Mouse (Mus musculus) limb, embryonic 12.5 days (tissue): Measurements from ENCODE around the gene Slc16a3. TPM values are rescaled to one million over a fixed set of nuclear protein-coding genes. Genes with fewer than 3 reads are reported as not detected.

ENCODE experiments used
- ATAC-seq: fragments of 200-750 bp; cut with Nextera tagmentation; 2 replicates; pipeline ENCODE4 v1.8.0; 2017; ENCODE audit warnings: low read depth, moderate TSS enrichment; ENCODE audit not compliant: insufficient number of reproducible peaks, insufficient read depth, low FRiP score, low TSS enrichment
- H3K27ac ChIP-seq: fragments of 300-500 bp; sonication (generic); 2 replicates; pipeline ENCODE4 v1.5.1; 2016; ENCODE audit warnings: mild to moderate bottlenecking, moderate library complexity
- H3K27me3 ChIP-seq: fragments of 300-500 bp; sonication (generic); 2 replicates; pipeline ENCODE4 v1.6.1; 2016; ENCODE audit warnings: mild to moderate bottlenecking, moderate library complexity
- H3K36me3 ChIP-seq: fragments of 300-500 bp; sonication (generic); 2 replicates; pipeline ENCODE4 v1.6.1; 2016; ENCODE audit warnings: mild to moderate bottlenecking, moderate library complexity
- H3K4me1 ChIP-seq: fragments of 300-500 bp; sonication (generic); replicated peaks from 2 replicates; pipeline ENCODE4 v1.6.1; 2016
- H3K4me2 ChIP-seq: fragments of 300-500 bp; sonication (generic); 2 replicates; pipeline ENCODE4 v1.6.1; 2016; ENCODE audit warnings: mild to moderate bottlenecking, moderate library complexity
- H3K4me3 ChIP-seq: fragments of 300-500 bp; sonication (generic); replicated peaks from 2 replicates; pipeline ENCODE4 v1.5.1; 2016; ENCODE audit warnings: mild to moderate bottlenecking
- H3K9ac ChIP-seq: fragments of 300-500 bp; sonication (generic); replicated peaks from 2 replicates; pipeline ENCODE4 v1.6.1; 2016; ENCODE audit warnings: mild to moderate bottlenecking, moderate library complexity
- H3K9me3 ChIP-seq: fragments of 300-500 bp; sonication (generic); 2 replicates; pipeline ENCODE4 v1.6.1; 2016; ENCODE audit warnings: mild to moderate bottlenecking, moderate library complexity
- WGBS: fragments of 180-500 bp; shearing (Covaris S2); methylation state at CpG from one replicate; pipeline ENCODE4 v1.1.7; 2016; 5-methylcytosine and 5-hydroxymethylcytosine counted together
- polyA plus RNA-seq: library from polyadenylated mRNA; unstranded; fragments of >200 nt; fragmentation: Nextera tagmentation; extraction: Ambion mirVana; gene quantifications from 2 replicates; pipeline ENCODE4 v1.2.1, GENCODE M21; 2016

Gene Slc16a3
- polyA plus RNA-seq, 1 experiment from 2014 or later = 77.0 TPM

GRCm38 (mm10) chr11:120959564-120959963, 11.3 kb downstream of the Slc16a3 start:
- H3K27ac ChIP-seq = no peak overlapping the region
- no peak overlapping the region for H3K9ac ChIP-seq
- 67% methylated on average over 3 of the region's 3 CpGs for WGBS
- ATAC-seq = no peak
- peaks cover 15% of the 10 kb centered on the region; the same call in 1 of the 2 replicates for H3K4me1 ChIP-seq
- H3K36me3 ChIP-seq = peaks cover 98% of the 10 kb centered on the region
- no peaks in the 10 kb centered on the region for H3K27me3 ChIP-seq
- H3K9me3 ChIP-seq = no peaks in the 10 kb centered on the region
- no peak overlapping the region for H3K4me3 ChIP-seq
- no peak overlapping the region for H3K4me2 ChIP-seq

- Histone ChIP-seq H3K27me3 (no peaks in the 10 kb centered on the region), H3K27ac (no peak overlapping the region), H3K9me3 (no peaks in the 10 kb centered on the region), H3K9ac (no peak overlapping the region), H3K4me1 (peaks cover 15% of the 10 kb centered on the region), H3K36me3 (peaks cover 99% of the 10 kb centered on the region), H3K4me2 (no peak overlapping the region), H3K4me3 (no peak overlapping the region)
- no peak for ATAC-seq
- 63% methylated on average over 1 of the region's 1 CpGs for WGBS
Measured at GRCm38 (mm10) chr11:120960248-120960647, 12.0 kb downstream of the Slc16a3 start.

DNA sequence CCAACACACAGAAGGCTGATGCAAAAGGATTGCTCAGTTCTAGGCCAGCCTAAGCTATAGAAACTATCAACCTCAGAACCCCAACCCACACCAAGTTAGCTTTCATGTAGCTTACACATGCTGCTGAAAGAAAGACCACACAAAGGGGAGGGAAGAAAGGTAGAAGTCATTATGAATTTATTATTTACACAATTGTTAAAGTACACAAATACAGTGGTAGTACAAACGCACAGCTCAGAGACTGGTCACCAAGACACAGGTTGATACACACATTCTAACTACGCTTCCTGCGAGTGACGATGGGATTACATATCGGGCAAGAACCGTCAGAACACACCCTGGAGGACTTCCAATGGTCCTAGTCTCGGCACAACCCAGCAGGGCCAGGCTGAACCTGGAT, 13.3 kb downstream of the Slc16a3 start:
- no peak overlapping the region for H3K4me3 ChIP-seq
- peaks cover 24% of the 10 kb centered on the region for H3K4me1 ChIP-seq
- no peak overlapping the region for H3K4me2 ChIP-seq
- 88% methylated on average over 7 of the region's 7 CpGs for WGBS
- no peaks in the 10 kb centered on the region for H3K27me3 ChIP-seq
- H3K36me3 ChIP-seq = peaks cover 100% of the 10 kb centered on the region
- ATAC-seq = no peak
- H3K9ac ChIP-seq = no peak overlapping the region
- H3K27ac ChIP-seq = no peak overlapping the region
- no peaks in the 10 kb centered on the region for H3K9me3 ChIP-seq

DNA sequence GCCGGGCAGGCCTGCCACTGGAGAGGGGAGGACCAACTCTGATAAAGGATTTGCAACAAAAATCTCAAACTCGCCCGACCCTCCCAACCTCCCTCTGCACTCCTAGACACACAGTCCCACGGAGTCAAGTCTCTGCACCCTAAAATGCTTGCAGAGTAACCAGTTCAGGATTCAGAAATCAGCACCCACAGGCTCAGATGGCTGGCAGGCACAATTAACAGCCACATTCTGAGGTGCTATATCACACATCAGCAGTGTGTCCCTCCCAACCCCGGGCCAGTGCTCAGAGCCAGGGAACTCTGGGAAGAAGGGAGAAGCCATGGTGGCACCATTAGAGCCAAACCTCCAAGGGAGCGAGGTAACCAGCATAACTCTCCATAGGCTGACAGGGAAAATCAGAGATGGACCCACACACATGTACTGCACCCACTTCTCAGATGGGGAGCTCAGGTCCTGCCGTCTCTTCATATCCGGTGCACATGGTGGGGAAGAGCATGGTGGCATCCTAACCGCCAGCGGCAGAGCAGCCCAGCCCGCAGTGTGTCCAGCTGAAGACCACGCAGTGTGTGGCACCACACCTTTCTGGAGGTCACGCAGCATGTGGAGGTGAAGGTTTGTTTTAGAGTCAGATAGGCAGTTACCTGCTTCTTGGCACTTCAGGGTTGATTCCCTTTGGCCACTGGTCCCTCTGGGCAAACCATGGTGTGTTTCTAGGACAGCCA, 13.9 kb downstream of the Slc16a3 start:
- Histone ChIP-seq H3K36me3 (peaks cover 100% of the 10 kb centered on the region), H3K4me1 (peaks cover 24% of the 10 kb centered on the region), H3K4me2 (no peak overlapping the region), H3K9ac (no peak overlapping the region), H3K9me3 (no peaks in the 10 kb centered on the region), H3K27me3 (no peaks in the 10 kb centered on the region), H3K27ac (no peak overlapping the region), H3K4me3 (no peak overlapping the region)
- WGBS = 91% methylated on average over 13 of the region's 13 CpGs
- no peak for ATAC-seq

GRCm38 (mm10) chr11:120962909-120963308, 14.6 kb downstream of the Slc16a3 start:
- Histone ChIP-seq H3K27me3 (no peaks in the 10 kb centered on the region), H3K9ac (no peak overlapping the region), H3K4me2 (no peak overlapping the region), H3K27ac (no peak overlapping the region), H3K9me3 (no peaks in the 10 kb centered on the region), H3K4me3 (no peak overlapping the region), H3K36me3 (peaks cover 100% of the 10 kb centered on the region), H3K4me1 (peaks cover 20% of the 10 kb centered on the region)
- 89% methylated on average over 7 of the region's 7 CpGs for WGBS
- ATAC-seq = no peak

- no peak overlapping the region for H3K4me3 ChIP-seq
- H3K27ac ChIP-seq = peak overlapping the region; percentile 17; the same call in 1 of the 2 replicates
- no peak for ATAC-seq
- peaks cover 100% of the 10 kb centered on the region for H3K36me3 ChIP-seq
- no peaks in the 10 kb centered on the region for H3K9me3 ChIP-seq
- WGBS = 89% methylated on average over 10 of the region's 10 CpGs
- H3K9ac ChIP-seq = no peak overlapping the region
- peaks cover 9% of the 10 kb centered on the region for H3K4me1 ChIP-seq
- H3K27me3 ChIP-seq = no peaks in the 10 kb centered on the region
- no peak overlapping the region for H3K4me2 ChIP-seq
Measured at GRCm38 (mm10) chr11:120964195-120965157, 16.2 kb downstream of the Slc16a3 start.

- 80% methylated on average over 4 of the region's 4 CpGs for WGBS
- no peak overlapping the region for H3K4me2 ChIP-seq
- H3K27me3 ChIP-seq = no peaks in the 10 kb centered on the region
- no peak overlapping the region for H3K27ac ChIP-seq
- peaks cover 100% of the 10 kb centered on the region for H3K36me3 ChIP-seq
- no peak for ATAC-seq
- H3K4me3 ChIP-seq = no peak overlapping the region
- peaks cover 9% of the 10 kb centered on the region for H3K4me1 ChIP-seq
- H3K9ac ChIP-seq = no peak overlapping the region
- H3K9me3 ChIP-seq = no peaks in the 10 kb centered on the region
Measured at GRCm38 (mm10) chr11:120965587-120965986, 17.3 kb downstream of the Slc16a3 start.

DNA sequence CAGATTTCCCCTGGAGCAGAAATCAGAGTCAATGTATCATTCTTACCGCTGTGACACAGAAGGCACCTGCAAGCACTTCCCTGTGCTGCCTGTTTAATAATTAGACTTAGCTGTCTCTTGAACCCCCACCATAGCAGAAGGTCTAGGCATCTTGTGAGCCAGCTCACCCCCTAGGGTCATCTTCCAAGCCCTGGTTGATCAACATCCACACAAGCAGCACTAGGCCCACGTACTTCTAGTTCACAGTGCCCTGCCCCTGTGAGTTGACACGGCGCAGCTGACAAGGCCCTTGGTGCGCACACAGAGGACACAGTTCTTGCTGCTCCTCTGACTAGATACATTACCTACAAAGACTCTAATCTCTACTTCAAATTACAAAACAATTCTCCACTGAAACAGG, 21.5 kb downstream of the Slc16a3 start:
- 95% methylated on average over 5 of the region's 5 CpGs for WGBS
- no peak for ATAC-seq
- no peak overlapping the region for H3K4me2 ChIP-seq
- H3K27ac ChIP-seq = no peak overlapping the region
- H3K4me1 ChIP-seq = peaks cover 9% of the 10 kb centered on the region
- H3K4me3 ChIP-seq = no peak overlapping the region
- no peaks in the 10 kb centered on the region for H3K9me3 ChIP-seq
- H3K36me3 ChIP-seq = peaks cover 100% of the 10 kb centered on the region
- no peaks in the 10 kb centered on the region for H3K27me3 ChIP-seq
- no peak overlapping the region for H3K9ac ChIP-seq

- Histone ChIP-seq H3K4me2 (no peak overlapping the region), H3K27ac (no peak overlapping the region), H3K9me3 (no peaks in the 10 kb centered on the region), H3K27me3 (no peaks in the 10 kb centered on the region), H3K9ac (no peak overlapping the region), H3K4me1 (peaks cover 3% of the 10 kb centered on the region; the same call in 1 of the 2 replicates), H3K36me3 (peaks cover 100% of the 10 kb centered on the region), H3K4me3 (no peak overlapping the region)
- no peak for ATAC-seq
- WGBS = 92% methylated on average over 5 of the region's 5 CpGs
Measured at GRCm38 (mm10) chr11:120971237-120971636, 23.0 kb downstream of the Slc16a3 start.

DNA sequence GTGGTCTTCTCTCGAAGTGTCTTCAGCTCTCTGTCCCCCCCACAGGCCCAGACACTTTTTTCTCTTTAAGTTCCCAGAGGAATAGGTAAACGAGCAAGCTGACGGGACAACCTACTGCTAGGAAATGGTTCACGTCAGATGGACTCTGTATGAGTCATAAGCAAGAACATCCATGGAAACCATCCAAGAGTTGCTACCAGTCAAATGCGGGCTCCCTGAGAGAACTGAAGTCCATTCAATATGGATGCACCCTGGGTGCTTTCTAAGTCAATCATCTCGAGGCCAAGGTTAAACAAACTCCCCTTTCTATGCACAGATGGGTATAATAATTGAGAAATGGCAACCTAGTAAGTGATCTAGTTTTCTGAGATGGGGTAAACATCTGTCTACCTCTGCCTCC, 25.0 kb downstream of the Slc16a3 start:
- Histone ChIP-seq H3K4me1 (no peaks in the 10 kb centered on the region), H3K4me2 (no peak overlapping the region), H3K27ac (no peak overlapping the region), H3K27me3 (no peaks in the 10 kb centered on the region), H3K9me3 (no peaks in the 10 kb centered on the region), H3K4me3 (no peak overlapping the region), H3K36me3 (peaks cover 98% of the 10 kb centered on the region), H3K9ac (no peak overlapping the region)
- ATAC-seq = no peak
- WGBS = 88% methylated on average over 6 of the region's 6 CpGs

- no peak overlapping the region for H3K27ac ChIP-seq
- H3K4me2 ChIP-seq = no peak overlapping the region
- H3K27me3 ChIP-seq = no peaks in the 10 kb centered on the region
- H3K36me3 ChIP-seq = peaks cover 96% of the 10 kb centered on the region
- WGBS = 84% methylated on average over 8 of the region's 8 CpGs
- no peaks in the 10 kb centered on the region for H3K9me3 ChIP-seq
- ATAC-seq = no peak
- H3K4me3 ChIP-seq = no peak overlapping the region
- no peaks in the 10 kb centered on the region; the same call in 1 of the 2 replicates for H3K4me1 ChIP-seq
- H3K9ac ChIP-seq = no peak overlapping the region
Measured at GRCm38 (mm10) chr11:120979711-120980426, 31.6 kb downstream of the Slc16a3 start.
